Mouse (Mus musculus) erythroid progenitor cell, adult 5-6 weeks (primary cell): ENCODE results near the gene Defb23. TPM values are rescaled to one million over a fixed set of nuclear protein-coding genes. Genes with fewer than 3 reads are reported as not detected.

ENCODE experiments used
- ATAC-seq: replicated peaks from 2 replicates; pipeline ENCODE4 v1.8.0; 2016; ENCODE audit warnings: moderate number of reproducible peaks, mild to moderate bottlenecking, moderate TSS enrichment, inconsistent platforms; ENCODE audit not compliant: poor library complexity, low FRiP score, severe bottlenecking
- total RNA-seq, 2 experiments: library from RNA; stranded (forward) in 1 of 2; stranded (reverse) in 1 of 2; fragments of 150-400 nt in 1 of 2; fragments of 186-747, 209-891 nt in 1 of 2; gene quantifications; 2 replicates each; pipeline versions ENCODE4 v1.2.3 to v1.2.4; 2015 to 2017; ENCODE audit warnings: low replicate concordance in 2 of 2

The Defb23 gene
- total RNA-seq (2015; ENCODE audit: low replicate concordance) (not detected in 2 replicates), total RNA-seq (2017; ENCODE audit: low replicate concordance) (not detected in 2 replicates)

DNA sequence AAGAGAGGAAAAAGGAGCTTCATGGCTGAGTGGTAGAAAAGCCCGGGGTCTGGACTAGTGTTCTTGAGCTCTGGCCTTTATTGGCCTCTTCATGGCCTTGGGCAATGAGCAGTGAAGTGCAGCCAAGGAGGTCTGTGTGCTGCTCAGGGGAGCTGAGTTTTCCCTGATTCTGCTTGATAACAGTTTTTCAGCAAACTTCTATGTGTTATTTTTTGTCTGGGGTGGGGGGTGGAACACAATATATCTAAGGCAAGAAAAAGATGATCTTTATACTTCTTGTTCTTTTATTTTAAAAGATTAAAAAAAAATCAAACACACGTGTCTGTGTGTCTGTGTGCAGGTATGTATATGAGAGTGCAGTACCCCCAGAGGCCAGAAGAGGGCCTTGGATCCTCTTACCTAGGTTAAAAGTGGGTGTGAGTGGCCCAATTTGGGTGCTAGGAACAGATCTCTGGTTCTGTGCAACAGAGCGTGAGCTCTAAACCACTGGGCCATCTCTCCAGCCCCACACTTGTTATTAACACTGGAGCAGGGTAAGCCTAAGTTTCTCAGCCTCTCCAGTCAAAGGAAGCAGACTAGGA is at the start of gene Defb23:
Gene Defb23 (minus strand): TSS at position 51 of the 581 bp plus-strand sequence.
- no peak for ATAC-seq

DNA sequence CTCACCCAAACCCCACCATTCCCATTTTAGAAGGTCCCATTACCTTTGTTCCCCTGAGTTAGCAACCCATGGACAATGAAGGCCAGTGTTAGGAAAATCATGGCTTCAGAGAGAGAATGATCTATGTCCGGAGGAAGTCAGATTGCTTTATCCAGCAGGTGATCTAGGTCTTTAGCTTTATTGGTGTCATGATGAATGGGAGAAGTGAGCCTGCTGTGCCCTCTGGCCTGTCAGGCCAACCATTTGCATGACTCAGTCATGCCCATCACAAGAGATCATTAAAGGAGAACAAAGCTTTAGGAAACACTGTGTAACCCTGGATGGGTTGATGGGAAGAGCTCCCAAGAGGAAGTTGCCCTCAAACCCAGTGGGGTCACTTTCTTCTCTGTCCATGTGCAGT is 47.2 kb upstream of the Defb23 start, which contains the start of gene Defb26:
Gene Defb26 (minus strand): TSS at position 101 of the 400 bp plus-strand sequence.
- no peak for ATAC-seq

GRCm38 (mm10) chr2:152503950-152504349 is 39.5 kb upstream of the Defb23 start:
- no peak for ATAC-seq

DNA sequence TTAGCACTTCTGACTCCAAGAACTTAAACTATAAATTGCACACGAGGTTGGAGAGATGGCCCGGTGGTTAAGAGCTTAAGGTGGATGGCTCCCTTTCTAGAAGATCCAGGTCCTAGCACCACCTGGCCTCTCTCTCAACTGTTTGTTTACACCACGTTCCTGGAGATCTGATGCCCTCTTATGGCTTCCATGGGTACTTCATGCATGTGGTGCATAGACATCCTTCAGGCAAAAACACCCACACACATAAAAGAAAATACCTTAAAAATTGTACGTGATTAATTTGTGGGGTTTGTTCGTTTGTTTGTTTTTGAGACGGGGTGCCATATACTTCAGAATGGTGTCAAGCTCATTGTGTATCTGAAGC is 36.4 kb upstream of the Defb23 start:
- ATAC-seq: 0 out of 2 replicates have a peak, but pooled peaks have one; percentile 49

- ATAC-seq: no peak; the same call in 1 of the 2 replicates
Observed at GRCm38 (mm10) chr2:152500204-152500862, 35.9 kb upstream of the Defb23 start.

- ATAC-seq: no peak
Observed at GRCm38 (mm10) chr2:152498020-152498419, 33.6 kb upstream of the Defb23 start.

DNA sequence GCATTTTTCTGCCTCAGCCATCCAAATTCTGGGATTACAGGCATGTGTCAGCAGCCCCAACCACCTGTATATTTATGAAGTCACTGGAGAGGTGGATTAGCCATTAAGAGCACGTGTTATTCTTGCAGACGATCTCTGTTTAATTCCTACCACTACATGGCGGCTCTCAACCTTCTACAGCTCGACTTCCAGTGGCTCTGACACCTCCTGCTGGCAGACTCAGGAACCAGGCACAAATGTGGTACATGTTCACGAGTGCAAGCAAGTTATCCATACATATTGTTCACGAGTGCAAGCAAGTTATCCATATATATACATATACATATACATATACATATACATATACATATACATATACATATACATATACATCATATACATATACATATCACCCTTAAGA is 28.7 kb upstream of the Defb23 start:
- ATAC-seq: no peak

DNA sequence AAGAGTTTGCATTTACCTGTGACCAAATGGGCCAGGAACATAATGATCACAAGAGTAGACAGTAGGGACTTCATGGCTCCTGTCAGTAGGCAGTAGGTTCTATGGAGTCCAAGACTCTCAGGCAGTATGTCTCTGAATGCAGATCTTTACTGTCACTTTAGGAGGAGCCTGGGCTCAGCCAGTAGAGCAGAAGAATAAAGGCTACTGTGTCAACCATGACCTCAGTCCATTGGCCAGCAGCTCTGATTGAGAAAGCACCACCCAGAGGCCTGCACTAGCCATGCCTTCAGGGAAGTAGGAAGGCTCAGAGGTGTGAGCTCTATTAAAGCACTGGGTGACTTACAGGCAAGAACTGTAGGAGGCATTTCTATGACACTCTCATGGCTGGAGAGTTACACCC is 25.6 kb upstream of the Defb23 start, which contains the start of gene Defb22:
Gene Defb22 (minus strand): TSS at position 101 of the 400 bp plus-strand sequence.
- 0 out of 2 replicates have a peak, but pooled peaks have one; percentile 30 for ATAC-seq

DNA sequence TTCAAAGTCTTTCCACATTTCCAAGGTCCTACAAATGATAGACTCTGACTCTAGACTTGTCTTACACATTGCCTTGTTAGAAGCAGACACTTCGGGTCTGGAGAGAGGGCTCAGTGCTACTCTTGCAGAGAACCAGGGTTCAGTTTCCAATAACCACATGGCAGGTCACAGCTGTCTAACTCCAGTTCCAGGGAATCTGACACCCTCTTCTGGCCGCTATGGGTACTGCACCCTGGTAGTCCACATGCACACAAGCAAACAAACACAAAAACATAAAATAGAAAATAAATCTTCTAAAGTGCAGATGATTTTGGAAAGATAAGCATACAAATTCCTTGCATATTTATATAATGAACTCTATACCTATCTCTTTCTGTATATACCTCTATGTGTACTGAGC is 22.6 kb upstream of the Defb23 start:
- ATAC-seq: no peak

DNA sequence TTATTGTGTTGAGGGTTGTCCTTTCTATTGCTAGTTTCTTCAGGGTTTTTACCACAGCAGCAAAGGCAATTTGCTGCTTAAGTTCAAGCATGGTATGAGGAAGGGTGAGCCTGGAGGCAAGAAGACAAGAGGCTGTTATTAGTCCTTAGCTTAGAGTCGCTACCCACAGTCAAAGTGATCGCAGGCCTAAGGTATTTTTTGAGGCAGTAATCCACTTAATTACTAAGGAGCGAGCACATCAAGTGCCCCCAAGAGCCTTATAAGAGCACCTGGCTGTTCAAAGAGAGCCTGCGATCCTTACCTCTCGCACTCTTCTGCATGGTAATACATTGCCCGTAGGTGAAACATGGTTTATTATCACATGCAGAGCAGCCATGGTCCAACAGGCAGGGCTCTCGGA is 17.3 kb upstream of the Defb23 start:
- ATAC-seq: no peak

- ATAC-seq: no peak
Observed at GRCm38 (mm10) chr2:152480881-152481280, 16.5 kb upstream of the Defb23 start.

GRCm38 (mm10) chr2:152476763-152477162 is 12.3 kb upstream of the Defb23 start, which contains the start of gene Defb20:
Defb20 (plus strand) TSS chr2:152477063.
- no peak for ATAC-seq

DNA sequence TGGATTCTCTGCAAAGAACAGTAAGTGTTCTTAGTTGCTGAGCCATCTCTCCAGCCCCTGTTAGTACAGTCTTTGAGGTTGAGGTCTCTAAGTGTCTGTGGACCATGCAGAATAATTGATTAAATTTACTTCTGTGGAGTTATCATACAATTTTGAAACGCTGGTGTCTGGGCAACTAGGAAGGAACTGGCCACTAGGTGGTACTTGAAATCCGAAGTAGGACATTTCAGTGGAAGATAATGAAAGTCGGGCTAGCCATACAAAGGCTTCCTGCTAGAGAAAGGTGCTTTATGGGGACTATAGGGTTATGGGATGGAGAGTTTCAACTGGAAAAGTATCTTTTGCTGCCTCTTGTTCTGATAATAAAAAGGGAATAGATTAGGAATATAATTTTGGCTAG is 8.0 kb upstream of the Defb23 start:
- no peak for ATAC-seq

DNA sequence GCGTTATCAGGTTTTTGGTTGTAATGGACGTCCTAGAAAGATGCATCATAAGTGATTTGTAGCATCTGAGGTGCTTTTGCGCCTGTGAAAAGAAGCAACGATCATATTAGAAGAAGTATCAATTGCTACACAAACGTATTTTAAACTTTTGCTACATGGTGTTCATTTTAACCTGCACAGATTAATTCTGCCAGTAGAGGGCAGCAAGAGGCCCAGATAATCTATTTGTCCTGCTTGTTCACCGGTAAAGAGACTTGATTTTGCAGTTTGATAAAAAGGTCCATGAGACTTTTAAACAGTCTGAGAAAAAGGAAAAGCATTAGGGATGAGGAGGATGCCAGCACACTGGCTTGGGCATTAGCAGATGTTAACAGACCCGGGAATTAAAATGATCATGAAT is 6.6 kb upstream of the Defb23 start:
- ATAC-seq: no peak

- no peak for ATAC-seq
Observed at GRCm38 (mm10) chr2:152459241-152459640, 5.2 kb downstream of the Defb23 start.

DNA sequence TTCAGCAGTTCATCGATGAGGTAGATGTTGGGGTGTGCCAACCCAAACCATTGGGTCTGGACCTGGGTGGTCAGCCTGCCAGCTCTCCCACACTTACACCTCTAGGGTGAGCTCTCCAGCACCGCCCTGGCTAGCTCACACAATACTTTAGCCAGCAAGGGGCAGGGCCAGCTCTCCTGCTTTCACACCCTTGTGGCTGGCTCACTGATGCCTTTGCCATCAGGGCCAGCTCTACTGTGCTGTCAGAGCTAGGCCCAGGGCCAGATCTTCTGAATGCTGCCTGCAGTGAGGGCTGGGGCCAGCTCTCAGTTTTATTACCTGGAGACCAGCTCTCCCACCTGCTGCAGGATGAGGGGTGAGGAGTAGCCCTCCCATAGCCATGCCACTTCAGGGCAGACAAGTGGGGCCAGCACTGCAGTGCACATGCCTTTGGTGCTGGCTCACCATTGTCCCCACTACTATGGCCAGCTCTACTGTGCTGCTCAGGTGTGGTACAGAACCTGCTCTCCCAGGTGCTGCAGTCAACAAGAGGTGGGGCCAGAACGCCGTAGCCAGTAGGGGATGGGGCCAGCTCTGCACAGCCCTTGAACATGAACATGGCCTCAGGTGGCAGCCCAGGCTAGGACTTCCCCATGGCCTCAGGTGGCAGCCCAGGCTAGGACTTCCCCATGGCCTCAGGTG is 12.2 kb downstream of the Defb23 start:
- ATAC-seq: no peak

DNA sequence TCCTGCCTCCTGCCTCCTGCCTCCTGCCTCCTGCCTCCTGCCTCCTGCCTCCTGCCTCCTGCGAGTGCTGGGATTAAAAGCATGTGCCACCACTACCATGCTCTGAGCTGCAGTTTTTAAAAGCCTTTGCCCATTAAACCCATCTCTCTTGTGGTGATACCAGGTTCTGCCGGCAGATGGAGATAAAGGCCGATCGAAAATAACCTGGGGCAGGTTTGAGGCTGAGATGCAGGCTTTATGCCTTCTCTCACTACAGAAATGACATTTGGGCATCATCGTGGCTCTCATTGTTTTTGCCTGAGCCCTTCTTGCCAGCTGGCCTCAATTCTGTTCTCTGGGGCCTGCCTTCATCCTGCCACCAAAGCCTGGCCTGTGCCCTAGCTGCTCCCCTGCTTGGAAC is 14.2 kb downstream of the Defb23 start:
- 0 out of 2 replicates have a peak, but pooled peaks have one; percentile 57 for ATAC-seq

GRCm38 (mm10) chr2:152447461-152447860 is 17.0 kb downstream of the Defb23 start:
- ATAC-seq: no peak

- ATAC-seq: no peak
Observed at GRCm38 (mm10) chr2:152446642-152447041, 17.8 kb downstream of the Defb23 start.

- ATAC-seq: no peak
Observed at GRCm38 (mm10) chr2:152443281-152443680, 21.1 kb downstream of the Defb23 start.

GRCm38 (mm10) chr2:152442322-152442721 is 22.1 kb downstream of the Defb23 start:
- no peak for ATAC-seq
